Mouse (Mus musculus) CD8-positive naive resting alpha-beta T cell, adult 2 months (primary cell): ENCODE results near the gene Mrgbp.

ENCODE experiments used
- DNase-seq, 2 experiments: peaks; one replicate each; pipeline ENCODE4 v3.0.0; 2022; ENCODE audit warnings: low read depth in 2 of 2, low spot score in 2 of 2

The Mrgbp gene

DNA sequence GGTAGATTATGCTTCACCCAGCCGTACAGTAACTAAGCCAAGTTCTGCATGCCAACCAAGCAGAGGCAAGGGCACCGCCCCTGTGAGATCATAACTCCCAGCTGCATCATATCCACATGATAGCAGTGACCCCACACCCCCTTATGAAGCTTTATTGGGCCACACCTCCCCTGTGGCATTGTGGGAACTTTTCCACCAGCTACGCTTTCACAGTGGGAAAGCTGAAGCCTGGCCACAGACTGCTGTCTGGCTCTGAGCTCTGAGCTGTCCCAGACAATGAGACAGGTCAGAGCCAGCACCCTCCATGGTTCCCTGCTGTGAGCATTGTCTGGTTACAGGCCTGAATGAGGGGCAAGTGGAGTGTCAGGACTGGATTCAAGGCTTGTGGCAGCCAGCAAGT lies at the start of gene Mrgbp:
Gene Mrgbp (plus strand): TSS at position 303 of the 400 bp plus-strand sequence.
- DNase-seq, result no peak

GRCm38 (mm10) chr2:180531671-180532385 lies 49.3 kb upstream of the Mrgbp start:
- no peak for DNase-seq

DNA sequence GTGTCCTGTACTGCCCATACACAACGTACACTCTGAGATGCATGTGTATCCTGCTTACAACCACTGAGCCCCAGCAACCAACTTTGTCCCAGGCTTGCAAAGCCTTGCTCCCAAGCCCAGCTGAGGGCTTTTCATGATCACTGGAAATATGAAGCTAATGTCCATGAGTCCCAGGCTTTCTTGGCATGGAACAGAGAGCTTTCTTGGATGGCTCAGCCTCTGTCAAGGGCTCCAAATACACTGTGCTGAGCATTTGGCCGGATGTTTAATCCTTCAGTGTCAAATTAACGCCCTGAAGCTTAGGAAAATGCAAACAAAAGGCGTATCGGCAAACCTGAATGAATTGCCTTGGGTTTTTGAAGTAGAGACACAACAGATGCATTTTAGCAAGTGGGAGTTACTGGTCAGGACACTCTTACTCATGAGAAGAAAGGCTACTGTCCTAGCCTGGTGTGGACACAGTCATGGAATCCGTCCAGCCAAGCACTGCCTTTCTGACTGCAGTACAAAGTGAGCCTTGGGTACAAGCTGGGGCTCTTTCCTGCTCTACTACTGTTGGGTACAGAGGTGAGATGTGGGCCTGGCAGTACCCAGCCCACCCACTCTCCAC lies 48.6 kb upstream of the Mrgbp start:
- DNase-seq, result no peak

GRCm38 (mm10) chr2:180533237-180533636 lies 47.9 kb upstream of the Mrgbp start:
- no peak for DNase-seq

DNA sequence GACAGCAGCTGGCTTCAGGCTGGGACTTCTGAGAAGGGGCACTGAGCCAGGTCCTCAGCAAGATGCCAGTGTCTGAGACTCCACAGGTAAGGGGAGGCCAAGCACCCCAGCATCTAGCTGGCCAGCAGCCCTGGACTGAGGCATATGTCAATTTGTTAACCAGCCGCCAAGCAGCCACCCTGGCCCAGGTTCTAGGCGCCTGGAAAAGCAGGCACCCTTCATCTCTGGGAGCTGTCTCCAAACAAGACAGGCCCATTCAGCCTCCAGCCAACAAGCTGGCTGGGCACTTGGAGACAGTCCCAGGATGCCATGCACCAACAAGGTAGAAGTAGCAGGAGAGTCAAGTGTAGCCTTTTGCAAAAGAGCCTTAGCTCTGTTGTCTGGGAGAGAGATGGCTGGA lies 37.4 kb upstream of the Mrgbp start:
- DNase-seq, result no peak

GRCm38 (mm10) chr2:180545046-180545445 lies 36.1 kb upstream of the Mrgbp start:
- no peak for DNase-seq

DNA sequence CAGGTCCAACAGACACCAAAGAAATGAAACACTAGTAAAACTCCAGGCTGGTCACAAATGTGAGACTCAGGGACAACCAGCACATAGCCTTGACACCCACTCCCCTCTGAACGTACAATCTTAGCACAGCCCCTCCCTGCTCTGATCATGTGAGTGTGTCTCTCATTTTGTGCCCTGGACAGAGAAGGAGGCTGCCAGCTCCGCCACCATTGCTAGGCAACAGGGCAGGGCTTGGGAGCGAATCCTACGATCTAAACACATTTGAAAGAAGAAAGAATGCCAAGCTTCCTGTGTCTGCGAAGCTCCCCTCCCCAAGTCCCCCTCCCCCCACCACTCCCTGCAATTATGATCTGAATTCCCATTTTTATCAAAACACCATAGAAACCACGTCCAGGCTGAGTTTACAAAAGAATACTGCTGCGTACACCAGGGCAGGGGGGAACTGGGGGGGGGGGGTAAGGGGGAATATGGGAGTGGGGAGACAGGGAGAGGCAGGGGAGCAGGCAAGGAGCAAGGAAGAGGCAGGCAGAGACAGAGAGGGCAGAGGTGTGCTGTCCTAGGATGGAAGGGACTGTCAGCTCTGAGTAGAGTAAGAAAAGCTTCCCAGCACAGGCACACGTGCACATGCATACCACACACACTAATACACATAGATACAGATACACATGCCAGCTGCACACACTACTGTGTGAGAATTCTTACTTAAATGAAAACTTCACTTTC lies 33.6 kb upstream of the Mrgbp start:
- DNase-seq, result no peak

GRCm38 (mm10) chr2:180552340-180552739 lies 28.8 kb upstream of the Mrgbp start:
- DNase-seq, result no peak

- no peak for DNase-seq
These were observed 25.9 kb upstream of the Mrgbp start for GRCm38 (mm10) chr2:180555219-180555618.

- DNase-seq, result no peak
These were observed 24.6 kb upstream of the Mrgbp start for GRCm38 (mm10) chr2:180556470-180556869.

- DNase-seq, result no peak
These were observed 20.9 kb upstream of the Mrgbp start for GRCm38 (mm10) chr2:180560245-180560644.

DNA sequence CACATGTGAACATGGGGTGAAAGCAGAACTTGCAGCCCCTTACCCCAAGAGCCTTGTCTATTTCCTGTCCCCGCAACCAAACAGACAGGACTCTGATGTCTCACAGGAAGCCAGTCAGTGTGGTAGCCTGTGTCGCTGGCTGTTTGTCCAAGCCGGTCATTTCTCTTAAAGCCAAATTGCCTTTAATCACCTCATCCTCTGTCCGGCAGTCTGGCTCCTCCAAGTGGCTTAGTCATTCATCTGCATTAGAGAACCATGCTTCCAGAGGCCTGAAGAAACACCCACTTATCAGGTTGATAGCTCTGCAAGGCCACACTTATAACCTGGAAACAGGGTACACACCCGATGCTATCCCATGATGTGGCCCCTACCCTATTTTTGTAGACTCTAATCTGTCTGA lies 19.0 kb upstream of the Mrgbp start:
- no peak for DNase-seq

GRCm38 (mm10) chr2:180563296-180563695 lies 17.8 kb upstream of the Mrgbp start:
- no peak for DNase-seq

DNA sequence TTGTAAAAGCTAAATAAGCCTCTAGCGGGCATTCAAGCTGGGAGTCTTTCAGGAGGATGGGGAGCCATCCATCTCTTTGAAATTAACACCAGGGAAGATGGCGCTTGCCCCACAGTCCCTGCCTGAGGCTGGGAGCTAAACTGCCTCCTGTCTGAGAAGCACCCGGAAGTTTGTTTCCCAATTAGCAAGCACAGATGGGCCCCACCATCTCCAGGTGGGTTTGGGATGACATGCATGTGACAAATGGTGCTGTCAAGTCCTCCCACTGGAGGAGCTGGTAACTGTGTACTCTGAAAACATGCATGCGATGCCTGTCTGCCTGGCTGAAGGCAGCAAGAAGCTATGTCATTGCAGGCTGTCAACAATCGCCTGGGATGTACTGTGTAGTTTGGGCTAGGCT lies 17.3 kb upstream of the Mrgbp start:
- DNase-seq, result no peak

- peak; percentile 33 to 43 for DNase-seq
These were observed 14.7 kb upstream of the Mrgbp start for GRCm38 (mm10) chr2:180566240-180566913.

- DNase-seq, result no peak
These were observed 12.0 kb upstream of the Mrgbp start for GRCm38 (mm10) chr2:180569028-180569643.

GRCm38 (mm10) chr2:180576482-180576881 lies 4.6 kb upstream of the Mrgbp start:
- no peak for DNase-seq

- peak; percentile 52 to 65 for DNase-seq
These were observed 2.4 kb upstream of the Mrgbp start for GRCm38 (mm10) chr2:180578686-180579085.

- DNase-seq, result peak; percentile 98 to 99
These were observed 1.5 kb downstream of the Mrgbp start for GRCm38 (mm10) chr2:180582481-180583153.

DNA sequence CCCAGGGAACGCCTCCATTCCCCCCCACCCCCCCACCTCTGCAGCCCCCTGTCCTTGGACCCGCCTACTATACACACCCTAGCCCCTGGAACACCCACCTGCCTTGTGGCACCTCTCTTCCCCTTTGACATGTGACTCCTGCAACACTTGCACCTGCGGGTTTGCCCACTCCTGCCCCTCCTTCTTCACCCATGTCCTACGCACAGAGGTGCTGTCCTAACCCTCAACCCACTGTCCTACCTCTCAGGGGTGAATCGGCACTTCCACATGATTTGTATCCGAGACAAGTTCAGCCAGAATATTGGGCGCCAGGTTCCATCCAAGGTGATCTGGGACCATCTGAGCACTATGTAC lies 2.0 kb downstream of the Mrgbp start:
- no peak for DNase-seq

DNA sequence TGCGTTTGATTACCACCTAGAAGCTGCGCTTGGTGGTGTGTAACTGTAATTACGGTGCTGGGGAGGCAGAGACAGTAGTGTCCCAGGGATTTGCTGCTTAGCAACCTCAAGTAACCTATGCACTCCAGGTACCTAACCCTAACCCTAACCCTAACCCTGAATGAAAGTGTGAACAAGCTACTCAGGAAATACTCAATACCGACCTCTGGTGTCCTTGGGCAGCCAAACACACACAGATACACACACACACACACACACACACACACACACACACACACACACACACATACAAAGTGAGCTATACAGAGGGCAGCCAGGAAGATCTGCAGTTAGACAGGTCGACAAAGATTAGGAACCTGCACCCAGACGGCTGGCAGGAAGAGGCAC lies 7.6 kb downstream of the Mrgbp start:
- DNase-seq, result peak in 1 of 2 experiments; percentile 39
